Mouse (Mus musculus) embryonic facial prominence, embryonic 13.5 days (tissue): ENCODE results near the gene Spata17. TPM values are rescaled to one million over a fixed set of nuclear protein-coding genes. Genes with fewer than 3 reads are reported as not detected.

Experiments
- ATAC-seq: fragments of 200-750 bp; cut with Nextera tagmentation; 2 replicates; pipeline ENCODE4 v1.8.0; 2017; ENCODE audit warnings: low read depth; ENCODE audit not compliant: insufficient number of reproducible peaks, insufficient read depth, low FRiP score, low TSS enrichment
- H3K27ac ChIP-seq: fragments of 300-500 bp; sonication (generic); 2 replicates; pipeline ENCODE4 v1.5.1; 2015; ENCODE audit warnings: moderate library complexity, mild to moderate bottlenecking, inconsistent platforms
- H3K27me3 ChIP-seq: fragments of 300-500 bp; sonication (generic); 2 replicates; pipeline ENCODE4 v1.6.1; 2015; ENCODE audit warnings: mild to moderate bottlenecking, inconsistent platforms
- H3K36me3 ChIP-seq: fragments of 300-500 bp; sonication (generic); 2 replicates; pipeline ENCODE4 v1.6.1; 2015; ENCODE audit warnings: mild to moderate bottlenecking, inconsistent platforms
- H3K4me1 ChIP-seq: fragments of 300-500 bp; sonication (generic); 2 replicates; pipeline ENCODE4 v1.6.1; 2015; ENCODE audit warnings: inconsistent platforms
- H3K4me2 ChIP-seq: fragments of 300-500 bp; sonication (generic); 2 replicates; pipeline ENCODE4 v1.6.1; 2015; ENCODE audit warnings: moderate library complexity, mild to moderate bottlenecking, inconsistent platforms
- H3K4me3 ChIP-seq: fragments of 300-500 bp; sonication (generic); 2 replicates; pipeline ENCODE4 v1.5.1; 2015; ENCODE audit warnings: mild to moderate bottlenecking, inconsistent platforms
- H3K9ac ChIP-seq: fragments of 300-500 bp; sonication (generic); 2 replicates; pipeline ENCODE4 v1.6.1; 2015; ENCODE audit warnings: mild to moderate bottlenecking, inconsistent platforms
- H3K9me3 ChIP-seq: fragments of 300-500 bp; sonication (generic); 2 replicates; pipeline ENCODE4 v1.6.1; 2016; ENCODE audit warnings: inconsistent platforms
- WGBS: fragments of 180-500 bp; shearing (Covaris S2); methylation state at CpG from one replicate; pipeline ENCODE4 v1.1.7; 2015; ENCODE audit warnings: mixed read lengths; 5-methylcytosine and 5-hydroxymethylcytosine counted together
- polyA plus RNA-seq: library from polyadenylated mRNA; unstranded; fragments of >200 nt; fragmentation: Nextera tagmentation; extraction: Ambion mirVana; gene quantifications from 2 replicates; pipeline ENCODE4 v1.2.1, GENCODE M21; 2015

Gene Spata17
- 0.43 and 0.74 TPM in 2 replicates for polyA plus RNA-seq

DNA sequence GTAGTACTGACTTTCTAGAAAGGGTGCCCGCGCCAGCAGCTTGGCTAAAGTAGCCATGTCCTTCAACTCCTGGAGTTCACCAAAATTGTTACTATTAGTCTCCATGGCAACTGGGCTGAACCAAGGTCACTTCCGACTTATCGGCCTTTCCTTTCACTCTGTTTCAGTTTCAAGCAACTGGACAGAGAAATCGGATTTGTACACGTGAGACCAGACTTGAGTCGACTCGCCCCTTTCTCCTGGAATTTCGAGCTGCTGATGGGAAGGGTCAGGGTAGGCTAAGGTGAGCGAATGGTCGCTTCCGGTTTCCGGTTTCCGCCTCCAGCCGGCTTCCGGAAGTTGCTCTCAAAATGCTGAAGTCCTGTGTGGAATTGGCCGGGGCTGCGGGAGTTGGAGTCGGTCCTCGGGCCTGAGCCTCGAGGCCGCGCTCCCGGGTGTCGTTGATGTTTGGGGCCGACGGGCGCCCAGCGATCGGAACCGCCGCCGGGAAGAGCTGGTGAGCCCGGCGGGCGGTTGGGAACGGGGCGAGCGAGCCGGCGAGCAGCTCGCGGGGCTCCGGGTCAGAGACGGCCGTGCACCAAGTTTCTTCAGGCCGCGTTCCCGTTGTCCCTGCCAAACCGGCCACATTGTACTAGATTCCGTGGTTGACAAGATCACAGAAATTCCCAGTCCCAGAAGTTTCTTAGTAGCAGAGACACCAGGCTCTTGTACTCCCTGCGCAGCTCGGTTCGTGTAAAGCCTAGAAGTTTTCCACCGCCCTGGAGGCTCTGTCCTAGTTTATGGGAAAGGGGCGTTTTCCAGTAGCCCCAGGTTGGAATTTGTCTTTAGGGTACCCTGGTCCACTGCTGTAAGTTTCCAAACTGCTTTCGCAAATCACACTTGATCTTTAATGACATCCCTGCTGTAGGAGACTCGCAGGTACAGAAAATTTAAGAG is at the start of gene Spata17, which contains the start of gene Gpatch2:
Gene Spata17, minus strand, starts transcription at position 285 of the 936 bp plus-strand sequence.
Gene Gpatch2, plus strand, starts transcription at position 328 of the 936 bp plus-strand sequence.
- peak within 1 kb of the TSS; percentile 84 for H3K27ac ChIP-seq
- H3K9ac ChIP-seq, result peak within 1 kb of the TSS; percentile 88
- peak; percentile 76 for ATAC-seq
- H3K9me3 ChIP-seq, result no peaks in the 10 kb centered on the region
- H3K4me1 ChIP-seq, result peaks cover 4% of the 10 kb centered on the region
- no peaks in the 10 kb centered on the region for H3K27me3 ChIP-seq
- H3K4me2 ChIP-seq, result peak within 1 kb of the TSS; percentile 80
- H3K4me3 ChIP-seq, result peak within 1 kb of the TSS; percentile 91
- no peaks in the 10 kb centered on the region for H3K36me3 ChIP-seq
- 1% methylated on average over 58 of the region's 58 CpGs for WGBS

DNA sequence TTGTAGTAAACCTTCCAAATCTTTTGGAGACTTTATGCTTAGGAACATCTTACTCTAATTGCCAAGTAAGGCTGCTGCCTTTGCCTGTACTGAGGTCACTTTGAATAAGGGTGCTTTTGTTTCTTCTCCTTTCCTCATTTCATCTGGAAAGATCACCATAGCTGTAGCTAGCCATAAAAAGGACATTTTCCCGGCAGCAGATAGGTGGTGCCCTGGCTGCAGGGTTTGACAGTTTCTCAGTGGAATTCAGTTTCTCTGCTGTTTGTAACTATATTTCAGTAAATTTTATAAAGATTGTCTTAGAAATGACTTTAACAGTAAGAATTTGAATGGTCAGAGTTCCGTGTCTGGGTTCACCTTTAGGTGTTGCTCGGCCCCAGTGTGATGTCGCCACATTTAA is 43.5 kb upstream of the Spata17 start:
- Histone ChIP-seq H3K4me2 (no peak overlapping the region), H3K9me3 (no peaks in the 10 kb centered on the region), H3K9ac (no peak overlapping the region), H3K4me1 (peaks cover 10% of the 10 kb centered on the region), H3K27ac (no peak overlapping the region), H3K4me3 (no peak overlapping the region), H3K36me3 (no peaks in the 10 kb centered on the region), H3K27me3 (no peaks in the 10 kb centered on the region)
- 77% methylated on average over 4 of the region's 4 CpGs for WGBS
- ATAC-seq, result no peak

DNA sequence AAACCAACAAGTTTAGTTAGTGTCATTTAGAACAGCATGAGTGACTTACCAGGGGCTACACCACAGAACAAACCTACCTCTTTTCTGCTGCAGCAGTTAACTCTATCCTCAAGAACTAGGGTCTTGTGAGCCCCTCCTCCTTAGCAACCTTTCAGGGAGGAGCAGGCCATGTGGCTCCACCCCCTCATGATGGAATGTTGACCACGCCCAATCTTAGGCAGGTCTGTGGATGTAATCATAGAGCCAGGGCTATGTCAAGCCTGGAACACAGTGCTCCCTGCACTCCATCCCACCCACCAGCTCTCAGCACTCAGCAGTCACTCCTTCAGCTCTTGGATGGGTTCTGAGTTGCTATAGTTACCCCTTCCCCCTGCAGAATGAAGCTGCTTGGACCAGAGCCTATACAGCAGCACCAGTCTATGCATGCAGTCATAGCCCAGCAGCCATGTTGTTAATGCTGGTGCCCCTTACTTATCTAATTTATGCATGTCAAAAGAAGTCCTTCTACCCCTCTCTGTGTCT is 35.5 kb upstream of the Spata17 start:
- Histone ChIP-seq H3K9me3 (no peaks in the 10 kb centered on the region), H3K36me3 (no peaks in the 10 kb centered on the region), H3K4me3 (no peak overlapping the region), H3K4me1 (no peaks in the 10 kb centered on the region), H3K27me3 (no peaks in the 10 kb centered on the region), H3K4me2 (no peak overlapping the region), H3K27ac (no peak overlapping the region), H3K9ac (no peak overlapping the region)
- WGBS, result 100% methylated on average over 1 of the region's 1 CpGs
- ATAC-seq, result no peak

DNA sequence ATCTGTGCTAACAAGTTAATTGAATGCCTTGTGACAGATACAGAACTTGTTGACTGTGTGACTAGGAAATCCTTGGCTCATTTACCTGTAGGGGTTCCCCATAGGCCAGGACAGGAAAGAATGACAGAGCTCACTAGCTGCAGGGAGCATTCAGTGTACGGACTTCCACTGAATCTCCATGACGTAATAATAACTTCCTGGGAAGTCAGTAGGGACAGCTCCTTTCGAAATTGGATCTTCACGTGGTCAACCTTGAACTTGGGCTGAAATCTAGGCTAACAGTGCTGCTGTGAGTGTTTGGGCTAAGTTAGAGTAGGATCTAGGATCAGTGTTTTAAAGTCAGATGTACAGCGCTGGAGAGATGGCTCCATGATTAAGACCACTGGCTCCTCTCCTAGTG is 29.5 kb upstream of the Spata17 start:
- H3K36me3 ChIP-seq, result no peaks in the 10 kb centered on the region
- WGBS, result 75% methylated on average over 5 of the region's 5 CpGs
- no peaks in the 10 kb centered on the region for H3K4me1 ChIP-seq
- no peak overlapping the region for H3K4me2 ChIP-seq
- no peak overlapping the region for H3K4me3 ChIP-seq
- no peak for ATAC-seq
- no peaks in the 10 kb centered on the region for H3K9me3 ChIP-seq
- no peaks in the 10 kb centered on the region for H3K27me3 ChIP-seq
- H3K9ac ChIP-seq, result no peak overlapping the region
- H3K27ac ChIP-seq, result no peak overlapping the region

DNA sequence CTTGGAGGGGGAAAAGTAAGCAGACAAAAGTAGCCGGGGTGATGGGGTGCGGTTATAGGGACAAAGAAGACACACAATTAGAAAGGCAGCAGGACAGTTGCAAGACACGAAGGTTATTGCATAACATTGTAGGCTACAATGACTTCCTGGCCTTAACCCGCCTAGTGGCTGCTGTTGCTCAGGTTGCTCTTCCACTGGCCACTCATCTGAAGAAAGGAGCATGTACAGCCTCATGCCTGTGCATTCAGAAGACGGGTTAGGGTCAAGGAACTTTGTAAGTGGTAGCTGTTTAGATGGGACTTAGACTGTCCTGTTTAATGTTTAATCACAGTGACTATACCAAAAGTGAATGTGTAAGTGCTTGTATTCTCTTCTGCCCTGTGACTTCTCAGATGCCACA is 26.1 kb upstream of the Spata17 start:
- 92% methylated on average over 5 of the region's 5 CpGs for WGBS
- Histone ChIP-seq H3K36me3 (peaks cover 8% of the 10 kb centered on the region), H3K9me3 (no peaks in the 10 kb centered on the region), H3K4me1 (no peaks in the 10 kb centered on the region), H3K27me3 (no peaks in the 10 kb centered on the region), H3K27ac (no peak overlapping the region), H3K9ac (no peak overlapping the region), H3K4me2 (no peak overlapping the region), H3K4me3 (no peak overlapping the region)
- ATAC-seq, result no peak

DNA sequence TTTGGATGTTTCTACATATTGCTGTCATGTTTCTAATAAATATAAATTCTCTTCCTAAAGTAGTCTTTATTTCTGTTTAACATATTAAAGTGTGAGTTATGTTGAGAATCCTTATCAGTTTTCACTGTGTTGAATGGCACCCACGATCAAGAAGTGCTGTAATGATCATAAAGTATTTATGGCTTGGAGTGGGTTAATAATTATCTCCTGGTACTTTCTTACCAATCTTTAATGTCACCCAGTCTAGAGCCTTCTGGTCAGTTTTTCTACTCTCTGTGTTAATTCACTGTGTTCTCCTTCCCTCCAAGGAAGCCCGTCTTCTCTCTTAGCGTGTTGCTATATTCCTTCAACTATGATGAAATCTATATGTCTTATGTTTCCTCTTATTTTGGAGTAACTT is 25.0 kb upstream of the Spata17 start:
- H3K4me2 ChIP-seq, result no peak overlapping the region
- WGBS, result 94% methylated on average over 3 of the region's 3 CpGs
- no peak for ATAC-seq

DNA sequence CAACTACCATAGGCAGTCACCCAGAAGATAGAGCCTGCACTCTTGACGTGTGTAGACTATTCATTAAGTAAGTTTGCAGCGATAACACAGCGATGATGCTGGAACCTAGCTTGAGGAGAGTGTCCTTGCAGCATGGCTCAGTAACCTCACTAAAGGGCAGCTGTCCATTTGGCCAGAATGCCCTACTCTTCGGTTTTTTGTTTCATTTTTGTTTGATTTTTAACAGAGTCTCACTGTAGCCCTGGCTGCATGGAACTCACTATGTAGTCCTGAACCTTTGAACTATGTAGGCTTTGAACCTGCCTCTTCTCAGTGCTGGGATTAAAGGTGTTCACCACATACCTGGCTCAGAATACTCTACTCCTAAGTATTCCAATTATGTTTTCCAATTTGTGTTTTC is 22.8 kb upstream of the Spata17 start:
- Histone ChIP-seq H3K27me3 (no peaks in the 10 kb centered on the region), H3K9ac (no peak overlapping the region), H3K36me3 (peaks cover 18% of the 10 kb centered on the region), H3K27ac (no peak overlapping the region), H3K4me1 (no peaks in the 10 kb centered on the region), H3K9me3 (no peaks in the 10 kb centered on the region), H3K4me2 (no peak overlapping the region), H3K4me3 (no peak overlapping the region)
- ATAC-seq, result no peak
- WGBS, result 92% methylated on average over 4 of the region's 4 CpGs

More for the DNA sequence above, 25.0 kb upstream of the Spata17 start:
- no peaks in the 10 kb centered on the region for H3K9me3 ChIP-seq
- no peak overlapping the region for H3K27ac ChIP-seq
- H3K27me3 ChIP-seq, result no peaks in the 10 kb centered on the region
- H3K36me3 ChIP-seq, result peaks cover 8% of the 10 kb centered on the region
- no peak overlapping the region for H3K9ac ChIP-seq
- no peak overlapping the region for H3K4me3 ChIP-seq
- no peaks in the 10 kb centered on the region for H3K4me1 ChIP-seq

DNA sequence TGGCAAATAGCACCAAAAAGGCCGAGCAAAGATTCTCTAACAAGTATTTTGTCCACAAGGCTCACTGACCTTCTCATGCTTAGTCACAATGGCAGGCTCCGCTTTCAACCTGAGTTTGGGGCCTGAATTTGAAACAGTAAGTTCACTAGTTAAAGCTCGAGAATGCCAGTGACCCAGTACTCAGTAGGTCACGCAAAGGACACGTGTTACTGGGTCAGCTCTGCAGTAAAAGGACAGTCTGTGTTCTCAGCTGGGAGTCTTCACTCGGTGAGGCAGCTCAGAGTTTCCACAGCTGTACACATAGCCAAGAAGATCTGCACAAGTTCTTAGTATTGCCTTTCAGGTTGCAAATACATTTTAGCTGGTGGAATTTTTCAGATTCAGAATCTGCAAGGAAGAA is 21.0 kb upstream of the Spata17 start:
- Histone ChIP-seq H3K4me1 (no peaks in the 10 kb centered on the region), H3K4me2 (no peak overlapping the region), H3K27ac (no peak overlapping the region), H3K9ac (no peak overlapping the region), H3K9me3 (no peaks in the 10 kb centered on the region), H3K36me3 (peaks cover 21% of the 10 kb centered on the region), H3K4me3 (no peak overlapping the region), H3K27me3 (no peaks in the 10 kb centered on the region)
- 78% methylated on average over 6 of the region's 6 CpGs for WGBS
- no peak for ATAC-seq

DNA sequence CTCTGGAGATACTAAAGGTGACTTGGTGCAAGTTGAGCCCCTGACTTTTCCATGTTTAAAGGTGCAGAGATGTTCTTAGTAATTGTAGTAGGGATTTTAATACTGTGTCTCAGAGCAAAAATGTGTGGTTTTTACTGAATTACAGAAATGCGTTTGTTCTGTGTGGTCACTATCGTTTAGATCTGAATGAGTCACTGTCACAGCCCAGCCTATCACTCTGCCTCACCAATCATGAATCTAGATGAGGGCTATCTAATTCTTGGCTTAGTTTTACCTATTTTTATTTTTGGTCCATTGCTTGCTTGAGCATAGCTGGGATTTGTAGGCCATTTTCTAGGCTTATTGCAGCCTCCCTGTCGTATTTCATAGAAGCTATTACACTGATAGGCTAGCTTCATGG is 19.9 kb upstream of the Spata17 start:
- H3K9me3 ChIP-seq, result no peaks in the 10 kb centered on the region
- H3K4me2 ChIP-seq, result no peak overlapping the region
- no peaks in the 10 kb centered on the region for H3K27me3 ChIP-seq
- no peak overlapping the region for H3K9ac ChIP-seq
- 88% methylated on average over 3 of the region's 3 CpGs for WGBS
- peaks cover 21% of the 10 kb centered on the region for H3K36me3 ChIP-seq
- ATAC-seq, result no peak
- no peaks in the 10 kb centered on the region for H3K4me1 ChIP-seq
- H3K4me3 ChIP-seq, result no peak overlapping the region
- H3K27ac ChIP-seq, result no peak overlapping the region

DNA sequence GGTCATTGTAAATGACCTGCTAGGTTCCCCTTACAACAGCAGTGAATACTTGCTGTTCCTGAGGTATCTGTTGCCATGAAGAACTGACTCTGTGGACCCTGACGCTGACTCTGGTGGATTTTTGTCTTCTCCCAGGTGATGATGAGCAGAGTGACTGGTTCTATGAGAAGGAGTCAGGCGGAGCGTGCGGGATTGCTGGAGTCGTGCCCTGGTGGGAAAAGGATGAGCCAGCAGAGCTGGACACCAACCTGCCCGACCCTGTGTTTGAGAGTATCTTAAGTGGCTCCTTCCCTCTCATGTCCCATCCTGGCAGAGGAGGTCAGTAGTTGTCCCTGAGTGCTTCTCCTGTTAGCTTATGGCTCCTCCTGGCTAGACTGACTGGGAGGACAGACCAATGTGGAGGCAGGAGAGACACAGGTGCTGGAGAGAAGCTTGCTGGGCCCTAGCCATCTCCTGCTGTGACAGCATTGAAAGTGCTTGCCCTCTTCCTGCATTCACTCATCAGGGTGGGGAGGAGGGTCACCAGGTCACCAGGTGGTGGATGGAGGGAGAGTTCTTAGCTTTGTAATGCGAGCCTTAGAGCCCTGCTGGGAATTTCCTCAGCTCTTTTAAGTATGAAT is 17.8 kb upstream of the Spata17 start:
- ATAC-seq, result no peak
- Histone ChIP-seq H3K4me1 (no peaks in the 10 kb centered on the region), H3K27me3 (no peaks in the 10 kb centered on the region), H3K36me3 (peaks cover 21% of the 10 kb centered on the region), H3K4me2 (no peak overlapping the region), H3K9me3 (no peaks in the 10 kb centered on the region), H3K4me3 (no peak overlapping the region), H3K27ac (no peak overlapping the region), H3K9ac (no peak overlapping the region)
- 70% methylated on average over 7 of the region's 7 CpGs for WGBS

DNA sequence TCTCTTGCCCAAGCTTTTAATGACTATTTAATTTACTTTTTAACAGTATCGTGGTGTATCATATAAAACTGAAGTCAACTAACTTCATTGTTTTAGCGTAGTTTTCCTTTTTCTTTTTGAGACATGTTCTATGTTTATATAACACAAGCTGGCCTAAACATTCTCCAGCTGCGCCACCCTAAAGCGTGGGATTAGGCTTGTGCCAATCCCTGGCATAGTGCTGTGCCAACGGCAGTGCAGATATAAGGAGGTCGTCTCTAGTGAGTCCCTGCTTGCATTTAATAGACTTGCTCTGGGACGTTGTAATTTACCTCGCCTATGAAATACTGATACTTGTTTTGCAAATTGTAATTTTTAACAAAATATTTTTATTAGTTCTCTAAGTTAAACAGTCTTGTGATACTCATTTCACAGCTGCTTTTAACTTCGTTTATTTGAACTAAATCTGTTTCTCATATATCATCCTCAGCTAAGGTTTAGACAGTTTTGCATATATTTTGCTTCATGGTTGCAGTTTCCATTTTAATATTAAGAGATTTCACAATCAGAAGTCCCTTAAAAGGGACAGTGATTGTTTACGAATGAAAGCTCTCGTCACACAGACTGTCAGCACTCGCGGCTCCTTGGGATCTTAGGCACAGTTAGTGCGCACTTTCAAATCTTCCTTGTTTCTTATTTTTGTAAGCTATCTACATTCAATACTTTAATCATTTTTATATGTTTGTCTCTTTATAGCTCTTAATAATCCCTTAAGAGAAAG is 17.1 kb upstream of the Spata17 start:
- no peak overlapping the region for H3K27ac ChIP-seq
- H3K4me3 ChIP-seq, result no peak overlapping the region
- 85% methylated on average over 14 of the region's 14 CpGs for WGBS
- H3K4me1 ChIP-seq, result 0 out of 2 replicates have a peak, but pooled peaks cover 4% of the 10 kb centered on the region
- no peaks in the 10 kb centered on the region for H3K9me3 ChIP-seq
- no peak overlapping the region for H3K4me2 ChIP-seq
- no peaks in the 10 kb centered on the region for H3K27me3 ChIP-seq
- no peak for ATAC-seq
- H3K36me3 ChIP-seq, result peaks cover 21% of the 10 kb centered on the region
- no peak overlapping the region for H3K9ac ChIP-seq
